Mouse (Mus musculus): ENCODE results near the gene Defa2.
"Not testable (repeated sequence)": the region's sequence is repeated elsewhere in the genome, so short reads cannot be mapped to it uniquely, and the experiment has no call there.

The Defa2 gene

GRCm38 (mm10) chr8:21378215-21378614 is at the start of gene Defa2:
Gene Defa2, plus strand, starts transcription at chr8:21378515.
- not testable (repeated sequence) for DNase-seq (ENCODE audit: extremely low spot score, low read depth, low spot score)

- not testable (repeated sequence) for DNase-seq (ENCODE audit: extremely low spot score, low read depth, low spot score)
Measured at GRCm38 (mm10) chr8:21391511-21391910, 13.2 kb downstream of the Defa2 start, which contains the start of gene Defa33. Gene Defa33, plus strand, starts transcription at chr8:21391811.

- DNase-seq (ENCODE audit: extremely low spot score, low read depth, low spot score): not testable (repeated sequence)
Measured at GRCm38 (mm10) chr8:21427111-21427510, 48.8 kb downstream of the Defa2 start, which contains the start of gene Defa36. Gene Defa36, plus strand, starts transcription at chr8:21427411.
